Mouse (Mus musculus) G1E (cell line): ENCODE results near the gene Plb1.

Source experiments
- CTCF ChIP-seq: IDR thresholded peaks from 2 replicates; pipeline ENCODE4 v1.5.1; 2012; ENCODE audit warnings: low read depth, low read length, inconsistent platforms, mixed read lengths
- GATA1 ChIP-seq: IDR thresholded peaks from 2 replicates; pipeline ENCODE4 v1.6.1; 2012; ENCODE audit warnings: borderline replicate concordance, low read length, inconsistent platforms, mixed read lengths
- GATA2 ChIP-seq: IDR thresholded peaks from 2 replicates; pipeline ENCODE4 v1.6.1; 2012; ENCODE audit warnings: low read depth, low read length, inconsistent platforms, borderline replicate concordance
- POLR2AphosphoS5 ChIP-seq: IDR thresholded peaks from 2 replicates; pipeline ENCODE4 v1.6.1; 2012; ENCODE audit warnings: low read depth, low read length, inconsistent platforms; ENCODE audit not compliant: insufficient replicate concordance
- TAL1 ChIP-seq: conservative IDR thresholded peaks from 2 replicates; pipeline ENCODE4 v1.6.1; 2012; ENCODE audit warnings: low read depth, low read length, inconsistent platforms, mixed read lengths

DNA sequence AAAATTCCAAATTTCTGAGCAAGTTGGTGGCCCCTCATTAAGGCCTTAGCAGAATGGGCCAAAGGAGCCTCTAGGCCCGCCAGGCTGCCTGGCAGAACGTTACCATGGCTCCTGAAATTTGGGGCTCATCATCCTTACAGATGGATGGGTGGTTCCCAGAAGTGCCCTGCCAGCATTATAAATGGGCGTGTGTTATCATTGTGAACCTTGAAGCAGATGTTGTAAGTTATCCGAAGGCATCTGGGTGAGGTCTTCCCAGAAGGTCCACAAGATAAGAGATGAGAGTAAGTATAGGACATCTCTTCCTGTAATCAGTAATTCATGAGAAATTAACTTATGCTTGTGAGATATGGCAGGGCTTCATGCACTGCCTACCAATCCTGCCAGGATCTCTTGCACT lies 30.0 kb downstream of the Plb1 start:
- TF ChIP-seq CTCF: no peak
- no peak for TF ChIP-seq GATA1
- TF ChIP-seq POLR2AphosphoS5: no peak
- 0 out of 2 replicates have a peak, but pooled peaks have one; percentile 22 for TF ChIP-seq TAL1
- no peak for TF ChIP-seq GATA2
